Mouse (Mus musculus) activated CD4-positive, CD25-positive, alpha-beta regulatory T cell, adult 4 months (primary cell): Measurements from ENCODE around the gene Zmynd11. TPM values are rescaled to one million over a fixed set of nuclear protein-coding genes. Genes with fewer than 3 reads are reported as not detected.

Experiments
- ATAC-seq: one replicate; pipeline ENCODE4 v1.8.0; 2017
- polyA plus RNA-seq, 2 experiments: library from polyadenylated mRNA; unstranded; fragments of 100-300 nt; shearing (Covaris generic); gene quantifications; one replicate each; pipeline ENCODE4 v1.2.1; 2017

Gene Zmynd11
- polyA plus RNA-seq, 2 experiments from 2014 or later: 40.8 to 42.5 TPM

DNA sequence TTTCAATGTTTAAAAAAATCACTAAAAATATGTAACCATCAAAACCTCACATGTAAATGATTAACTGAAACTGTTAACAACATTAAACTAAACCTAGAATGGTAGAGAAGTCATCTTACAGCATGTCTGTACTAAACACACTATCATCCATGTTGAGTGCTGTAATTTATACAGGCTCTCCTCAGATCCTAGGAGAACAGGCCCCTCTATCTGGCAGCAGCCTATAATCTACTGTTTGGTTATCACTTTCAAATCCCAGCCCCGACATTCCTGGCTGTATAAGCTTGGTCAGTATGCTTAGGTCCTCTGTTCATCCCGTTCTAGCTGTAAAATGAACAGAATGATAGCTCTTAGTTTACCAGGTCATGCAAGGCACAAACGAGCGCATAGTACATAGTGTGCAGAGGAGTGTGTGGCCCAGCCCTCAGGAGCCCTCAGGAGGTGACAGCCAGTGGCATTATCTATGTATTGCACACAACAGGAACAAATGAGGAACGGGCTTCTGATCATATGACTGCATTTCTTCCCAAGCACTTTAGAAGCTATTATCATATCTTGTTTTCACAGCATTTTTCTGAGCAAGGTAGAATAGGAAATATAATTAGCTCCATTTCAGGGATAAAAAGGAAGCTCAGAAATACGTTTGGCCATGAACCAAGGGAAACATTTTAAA lies 51.5 kb downstream of the Zmynd11 start:
- ATAC-seq: no peak

DNA sequence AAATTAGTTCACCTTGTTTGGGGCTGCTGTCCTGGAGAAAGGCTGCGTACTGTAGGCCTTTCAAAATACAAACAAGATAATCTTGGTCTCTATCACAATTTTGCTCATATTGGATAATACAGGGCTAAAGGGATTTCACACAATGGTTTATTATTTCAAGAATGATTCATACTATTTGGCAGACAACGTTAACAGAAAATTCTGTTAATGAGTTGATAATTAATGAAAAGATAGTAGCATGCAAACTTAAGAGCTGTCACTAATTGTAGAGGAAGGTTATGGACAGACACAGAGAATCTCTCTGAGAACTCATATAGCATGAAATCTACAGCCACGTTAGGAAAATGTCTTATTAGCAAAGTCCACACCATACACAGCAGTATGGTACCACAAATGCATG lies 52.2 kb downstream of the Zmynd11 start:
- no peak for ATAC-seq

DNA sequence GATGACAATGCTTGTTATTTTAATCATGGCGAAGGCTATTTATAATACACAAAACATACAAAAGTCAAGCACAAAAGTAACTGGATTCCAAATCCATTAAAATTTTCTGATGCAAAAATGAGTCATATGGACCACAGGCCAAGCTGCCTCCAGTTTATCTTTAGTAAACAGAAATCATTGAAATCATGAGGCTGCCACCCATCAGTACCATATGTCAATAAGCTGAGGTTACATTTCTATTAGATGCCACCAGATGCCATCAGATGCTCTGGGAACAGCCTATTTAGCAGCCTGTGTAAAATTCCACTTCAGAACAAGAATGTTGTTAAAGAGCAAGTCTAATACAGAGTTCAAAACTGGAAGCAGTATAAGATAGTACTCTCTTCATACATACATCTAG lies 52.7 kb downstream of the Zmynd11 start:
- ATAC-seq: no peak

DNA sequence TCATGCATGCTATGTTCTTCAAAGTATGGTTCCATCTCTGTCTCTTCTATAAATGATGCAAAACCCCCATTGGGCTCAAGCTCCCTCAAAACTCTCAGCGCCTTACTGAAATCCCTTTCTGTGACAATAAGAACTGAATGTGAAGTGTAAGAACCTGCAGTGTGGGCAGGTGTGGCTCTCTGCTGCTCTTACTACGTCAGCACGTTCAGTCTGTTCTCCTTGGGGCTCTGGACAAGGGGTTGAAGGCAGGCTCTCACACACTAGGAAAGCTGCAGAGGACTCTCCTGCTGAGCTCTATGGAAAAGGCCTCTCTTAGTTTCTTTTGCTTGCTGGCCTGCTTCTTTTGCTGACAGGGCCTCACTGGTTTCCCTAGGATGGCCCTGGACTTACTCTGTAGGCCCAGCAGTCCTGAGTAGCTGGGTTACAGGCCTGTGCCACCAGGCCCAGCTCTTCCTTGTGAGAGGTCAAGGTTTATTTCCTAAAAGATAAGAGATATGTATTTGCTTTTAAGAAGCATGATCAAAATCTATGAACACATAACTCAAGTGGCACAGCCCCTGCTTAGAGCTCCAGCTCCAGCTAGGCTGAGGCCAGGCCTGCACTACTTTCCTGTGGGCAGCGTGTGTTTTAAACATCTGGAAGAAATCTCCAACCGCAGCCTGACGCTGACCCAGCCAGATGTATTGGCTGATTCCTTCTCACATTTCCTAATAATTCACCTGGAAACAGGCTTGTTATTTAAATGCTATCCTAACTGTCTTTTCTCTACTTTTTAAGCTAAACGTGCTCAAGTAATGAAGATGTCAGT lies 56.5 kb downstream of the Zmynd11 start:
- ATAC-seq: no peak

DNA sequence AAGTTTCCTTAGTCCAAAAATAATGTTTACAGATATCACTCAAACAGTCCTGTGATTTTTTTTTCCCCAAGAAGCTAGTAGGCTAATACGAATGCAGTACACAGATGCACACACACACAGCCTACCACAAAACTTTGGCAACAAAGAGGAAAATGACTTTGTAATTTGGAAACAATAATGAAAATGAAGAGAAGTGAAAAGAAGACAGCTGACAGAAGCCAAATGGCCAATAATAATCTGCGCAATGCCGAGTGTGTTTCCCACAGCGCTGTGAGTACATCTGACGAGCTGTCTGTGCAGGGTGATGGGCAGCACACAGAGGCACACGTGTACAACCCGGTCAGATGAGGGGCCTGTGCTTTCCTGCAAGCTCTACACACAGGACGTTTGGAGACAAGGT lies 58.4 kb downstream of the Zmynd11 start:
- ATAC-seq: no peak

DNA sequence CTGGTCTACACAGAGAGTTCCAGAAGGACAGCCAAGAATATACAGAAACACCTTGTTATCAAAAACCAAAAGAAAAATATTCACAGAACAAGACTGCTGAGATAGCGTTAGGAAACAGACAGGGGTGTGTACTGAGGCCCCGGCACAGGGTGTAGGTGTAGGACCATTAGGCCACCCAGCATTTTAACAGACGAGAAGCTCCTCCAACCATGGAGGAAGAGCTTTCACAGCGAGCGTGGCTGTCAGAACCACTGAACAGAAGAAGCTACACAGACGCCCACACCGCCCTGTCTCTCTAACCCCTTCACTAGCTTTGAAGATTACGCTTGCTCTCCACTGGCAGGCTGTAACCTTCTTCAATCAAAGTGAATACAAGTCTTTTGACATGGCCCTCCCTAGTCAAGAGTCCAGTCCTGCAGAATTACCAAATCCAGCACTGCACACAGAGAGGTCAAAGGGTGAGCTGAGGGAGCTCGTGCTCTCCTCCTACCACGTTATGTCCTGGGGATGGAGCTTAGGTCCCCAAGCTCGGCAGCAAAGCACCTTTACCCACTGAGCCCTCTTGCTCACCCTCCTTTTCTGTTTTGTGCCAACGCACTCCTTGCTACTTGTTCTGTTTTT lies 62.4 kb downstream of the Zmynd11 start:
- no peak for ATAC-seq

DNA sequence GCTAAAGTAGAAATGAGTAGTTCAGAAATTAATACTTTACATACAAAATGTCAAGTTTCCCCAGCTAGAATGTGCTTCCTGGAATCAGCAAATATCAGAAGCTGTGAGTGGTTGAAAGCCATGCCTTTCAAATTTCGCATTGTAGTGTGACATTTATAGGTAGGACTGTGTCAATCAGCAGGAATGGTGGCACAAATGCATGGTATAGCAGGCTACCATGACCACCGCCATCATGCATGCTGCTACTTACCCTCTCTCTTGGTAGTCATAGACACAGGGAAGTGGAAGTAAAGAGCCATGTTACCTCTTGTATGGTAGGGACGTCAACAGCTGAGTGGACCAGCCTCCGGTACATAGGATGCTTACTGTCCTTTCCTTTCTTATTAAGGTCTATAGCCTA lies 67.8 kb downstream of the Zmynd11 start:
- no peak for ATAC-seq

DNA sequence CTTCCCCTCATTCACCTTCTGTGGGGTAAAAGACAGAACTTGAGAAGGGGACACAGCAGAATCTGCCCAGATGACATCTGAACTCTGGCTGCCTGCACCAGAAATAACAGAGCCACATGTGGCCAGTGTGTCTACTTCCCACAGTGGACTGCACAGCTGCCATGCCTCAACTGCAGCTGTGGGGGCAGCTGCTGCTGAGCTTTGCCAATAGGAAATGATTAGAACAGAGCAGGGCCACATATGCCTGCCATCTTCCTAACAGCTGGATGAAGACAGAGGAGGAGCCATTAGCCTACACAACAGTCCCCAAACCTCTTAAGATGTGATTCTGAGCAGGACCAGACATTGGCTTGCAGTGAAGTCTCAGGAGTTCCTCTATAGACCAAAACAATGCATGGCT lies 69.3 kb downstream of the Zmynd11 start:
- ATAC-seq: no peak

DNA sequence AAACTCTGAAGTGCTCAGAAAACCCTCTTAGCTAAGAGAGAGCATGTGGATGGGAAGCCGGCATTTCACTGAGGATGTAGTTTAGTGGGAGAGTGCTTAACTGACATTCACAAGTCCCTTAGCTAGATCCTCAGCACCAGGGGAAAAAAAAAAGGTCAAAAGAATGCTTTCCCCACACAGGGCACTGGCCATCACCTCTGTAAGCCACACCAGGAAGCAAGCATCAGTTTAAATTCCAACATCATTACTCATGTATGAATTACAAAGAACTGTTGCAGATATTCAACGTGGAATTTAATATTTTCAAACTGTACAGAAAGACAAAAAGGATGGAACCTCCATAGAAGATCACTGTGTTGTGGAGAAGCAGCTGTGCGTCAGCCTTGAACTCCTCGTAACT lies 69.7 kb downstream of the Zmynd11 start:
- no peak for ATAC-seq

DNA sequence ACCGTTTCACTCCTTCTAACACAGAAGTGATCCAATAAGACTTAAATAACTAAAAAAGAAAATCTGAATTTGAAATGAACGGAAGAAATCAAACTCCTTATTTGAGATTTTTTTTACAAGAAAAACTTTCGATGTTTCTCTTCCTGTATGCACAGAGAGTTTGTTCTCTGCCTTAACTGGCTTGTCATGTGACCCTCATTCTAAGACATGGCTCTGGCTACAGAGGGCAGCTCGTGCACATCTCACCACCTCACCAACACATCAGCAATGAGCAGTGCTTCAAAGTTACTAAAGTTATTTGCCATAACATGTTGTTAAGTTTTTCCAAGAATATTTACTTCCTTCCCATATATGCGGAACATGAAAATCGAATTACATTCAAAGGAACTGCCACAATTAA lies 70.5 kb downstream of the Zmynd11 start:
- no peak for ATAC-seq

DNA sequence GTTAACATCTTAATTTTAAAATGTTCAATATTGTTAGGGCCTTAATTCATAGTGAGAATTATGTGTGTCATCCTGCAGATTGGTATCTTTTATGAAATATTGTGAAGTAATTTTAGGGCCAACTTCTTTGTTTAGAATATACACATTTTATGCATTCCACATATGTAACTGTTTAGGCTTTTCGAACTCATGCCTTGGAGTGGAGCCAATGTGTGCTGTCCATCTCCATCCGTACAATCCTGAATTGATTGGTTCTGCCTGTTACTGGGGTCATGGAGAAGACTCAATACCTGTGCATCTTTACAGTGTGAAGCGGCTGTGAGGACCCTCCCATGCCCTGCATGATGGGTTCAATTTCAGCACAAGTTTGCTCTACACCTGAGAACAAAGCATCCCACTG lies 72.3 kb downstream of the Zmynd11 start:
- no peak for ATAC-seq

DNA sequence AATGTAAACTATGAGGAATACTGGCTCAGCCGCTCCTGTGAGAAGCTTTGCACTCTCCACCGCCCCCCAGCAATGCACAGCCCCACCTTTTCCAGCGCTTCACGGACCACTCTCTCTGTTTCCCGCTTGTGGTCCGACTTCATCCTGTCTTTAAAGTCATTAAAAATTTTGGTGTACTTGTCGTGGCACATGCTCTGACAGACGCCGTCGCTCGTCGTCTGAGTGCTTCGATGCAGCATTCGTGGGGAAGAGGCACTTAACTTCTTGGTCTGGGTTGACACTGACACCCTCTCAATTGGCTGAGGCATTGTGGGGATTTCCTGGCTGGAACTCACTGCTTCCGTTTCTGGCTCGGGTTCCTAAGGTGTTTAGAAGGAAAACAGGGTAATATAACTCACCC lies 75.8 kb downstream of the Zmynd11 start:
- ATAC-seq: no peak

DNA sequence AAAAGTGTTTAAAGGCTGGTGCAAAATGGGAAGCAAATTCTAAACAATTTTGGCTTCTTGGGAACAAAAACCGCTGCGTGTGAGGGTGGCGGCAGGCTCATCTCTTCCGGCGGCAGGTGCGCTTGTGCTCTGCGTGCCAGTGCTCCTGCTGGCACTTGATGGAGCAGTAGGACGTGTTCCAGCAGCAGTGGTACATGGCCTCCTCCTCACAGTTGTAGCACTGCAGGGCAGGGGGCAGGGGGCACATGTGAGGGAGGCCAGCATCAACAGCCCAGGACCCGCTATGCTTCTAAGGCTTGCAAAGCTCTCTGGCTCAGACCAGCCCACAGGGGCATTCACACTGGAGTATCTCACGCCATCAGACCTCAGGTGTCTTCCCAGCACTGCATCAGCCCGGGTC lies 78.4 kb downstream of the Zmynd11 start:
- ATAC-seq: no peak

DNA sequence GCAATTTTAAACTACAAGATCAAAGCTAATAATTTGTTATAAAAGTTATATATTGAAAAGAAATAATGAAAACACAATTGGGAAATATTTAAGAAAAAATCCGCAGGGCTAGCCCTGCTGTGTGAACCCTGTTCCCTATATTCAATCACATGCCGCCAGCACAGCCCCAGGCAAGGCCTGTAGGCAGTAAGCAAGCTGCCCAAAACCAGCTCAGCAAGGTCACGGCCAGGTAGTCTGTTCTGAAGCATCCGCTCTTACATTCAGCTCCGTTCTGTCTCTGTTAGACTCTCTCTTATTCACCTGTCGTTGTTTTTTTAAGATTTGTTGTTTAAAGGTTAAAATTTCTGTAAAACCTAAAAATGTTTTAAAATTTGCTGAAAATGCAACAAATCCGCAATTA lies 78.9 kb downstream of the Zmynd11 start:
- no peak for ATAC-seq

DNA sequence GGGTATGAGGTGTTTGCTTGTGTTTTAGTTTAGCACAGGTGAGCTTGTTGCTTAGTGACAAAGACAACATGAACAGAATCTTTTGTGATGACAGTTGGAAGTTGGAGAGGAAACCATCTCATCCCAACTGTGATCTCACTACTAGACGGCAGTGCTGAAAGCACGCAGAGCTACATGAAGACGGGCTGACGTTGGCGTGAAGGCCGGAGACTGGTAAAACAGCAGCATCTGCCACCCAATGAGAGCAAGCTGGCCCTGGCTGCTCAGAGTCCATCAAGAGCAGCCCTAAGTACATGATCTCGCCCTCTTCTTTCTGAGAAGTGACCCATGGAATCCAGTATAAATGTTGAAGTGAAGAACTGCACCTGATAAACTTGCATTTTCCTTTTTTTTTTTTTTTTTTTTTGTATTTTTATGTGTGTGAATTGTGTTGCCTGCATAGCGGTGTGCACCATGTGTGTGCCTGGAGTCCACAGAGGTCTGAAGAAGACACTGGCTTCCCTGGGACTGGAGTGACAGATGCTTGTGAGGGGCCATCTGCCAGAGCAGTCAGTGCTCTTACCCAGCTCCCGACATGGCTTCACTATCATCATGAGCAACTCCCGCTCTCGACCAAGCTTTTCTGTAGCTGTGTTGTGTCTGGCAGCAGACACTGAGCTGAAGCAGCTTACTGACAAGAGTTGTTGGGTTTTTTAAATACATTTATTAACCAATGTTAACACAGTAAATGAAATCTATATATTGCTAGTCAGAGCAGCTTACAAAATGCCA lies 80.8 kb downstream of the Zmynd11 start:
- no peak for ATAC-seq

DNA sequence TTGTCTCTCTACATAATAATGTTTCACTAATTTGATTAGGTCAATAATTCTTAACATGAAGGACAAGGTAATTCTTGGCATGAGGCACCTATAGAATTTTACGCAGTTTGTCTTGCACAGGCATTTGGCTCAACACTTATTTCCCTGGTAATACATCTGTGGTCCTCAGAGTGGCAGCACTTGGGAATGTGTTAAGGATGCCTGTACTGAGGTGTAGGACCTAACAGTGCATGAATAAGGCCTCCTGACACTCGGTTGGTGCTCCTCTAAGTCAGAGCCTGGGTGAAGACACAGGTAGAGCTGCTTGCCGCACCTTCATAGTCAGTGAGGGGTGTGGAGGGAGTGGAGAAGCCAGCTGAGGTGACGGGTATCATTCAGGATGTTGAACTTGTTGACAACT lies 81.8 kb downstream of the Zmynd11 start:
- no peak for ATAC-seq

DNA sequence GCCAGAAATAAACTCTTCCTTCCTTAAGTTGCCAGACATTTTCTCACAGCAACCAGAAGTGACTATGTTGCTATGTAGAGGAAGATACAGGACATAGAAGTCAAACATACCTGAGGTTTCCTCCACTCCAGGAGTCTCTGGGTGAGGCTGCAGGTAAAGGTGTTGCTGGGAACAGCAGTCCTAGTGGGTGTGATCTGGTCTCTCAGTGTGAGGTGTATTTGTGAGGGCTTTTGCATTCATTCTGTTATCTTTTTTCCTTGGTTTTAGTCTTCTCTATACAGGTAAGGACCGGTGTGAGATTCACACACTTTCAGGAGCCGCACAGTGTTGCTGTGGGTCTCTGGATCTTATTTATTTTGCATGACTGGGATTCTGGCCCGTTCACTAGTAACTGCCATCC lies 83.6 kb downstream of the Zmynd11 start:
- ATAC-seq: no peak

DNA sequence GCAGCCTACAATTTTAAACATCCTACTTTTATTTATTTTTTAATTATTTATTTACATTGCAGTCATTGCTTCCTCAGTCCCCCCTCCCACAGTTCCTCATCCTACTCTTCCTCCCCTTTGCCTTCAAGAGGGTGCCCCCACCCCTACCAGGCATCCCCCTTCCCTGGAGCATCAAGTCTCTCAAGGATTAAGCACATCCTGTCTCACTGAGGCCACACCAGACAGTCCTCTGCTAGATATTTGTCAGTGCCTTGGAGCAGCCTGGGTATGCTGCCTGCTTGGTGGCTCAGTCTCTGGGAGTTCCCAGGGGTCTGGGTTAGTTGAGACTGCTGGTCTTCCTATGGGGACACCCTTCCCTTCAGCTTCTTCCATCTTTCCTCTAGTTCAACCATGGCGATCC lies 91.0 kb downstream of the Zmynd11 start:
- no peak for ATAC-seq

DNA sequence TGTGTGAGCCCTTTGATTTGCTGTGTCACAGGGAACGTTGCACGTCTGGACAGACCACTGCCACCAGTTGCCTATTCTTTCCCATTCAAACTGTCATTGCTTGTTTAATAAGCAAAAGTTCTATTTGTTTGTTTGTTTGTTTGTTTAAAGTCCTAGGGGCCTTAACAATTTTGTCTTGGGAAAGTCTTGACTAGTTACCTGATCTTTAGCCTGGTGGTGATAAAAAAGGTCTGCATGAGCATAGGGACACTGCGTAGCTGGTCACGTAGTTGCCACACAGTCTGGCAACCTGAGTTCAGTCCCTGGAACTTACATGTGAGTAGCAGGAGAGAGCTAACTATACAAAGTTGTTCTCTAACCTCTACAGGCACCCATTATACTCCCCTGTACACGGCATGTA lies 95.9 kb downstream of the Zmynd11 start:
- ATAC-seq: no peak

DNA sequence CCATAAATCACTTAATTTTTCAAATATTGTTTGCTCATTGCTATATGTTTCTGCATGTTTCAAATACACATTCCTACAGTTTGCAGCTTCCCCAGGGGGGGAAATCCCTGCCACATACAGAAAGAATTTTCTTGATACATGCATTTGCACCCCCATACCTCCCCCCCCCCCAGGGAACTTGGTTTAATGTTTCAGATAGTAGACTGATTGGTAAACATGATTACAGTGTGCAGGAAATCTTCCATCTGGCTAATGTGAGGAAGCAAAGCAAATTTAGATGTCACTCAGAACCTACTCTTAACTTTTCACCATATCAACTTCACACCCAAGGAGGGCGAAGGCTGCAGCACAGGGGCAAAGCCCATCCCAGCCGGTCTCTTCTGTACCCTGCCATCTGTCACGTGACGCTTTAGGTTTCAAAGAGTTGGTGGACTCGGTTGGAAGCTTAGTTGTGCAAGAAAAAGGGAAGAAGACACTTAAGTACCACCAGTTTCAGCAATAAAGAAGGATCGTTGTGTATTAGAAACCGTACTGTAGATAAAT lies 97.1 kb downstream of the Zmynd11 start:
- no peak for ATAC-seq

DNA sequence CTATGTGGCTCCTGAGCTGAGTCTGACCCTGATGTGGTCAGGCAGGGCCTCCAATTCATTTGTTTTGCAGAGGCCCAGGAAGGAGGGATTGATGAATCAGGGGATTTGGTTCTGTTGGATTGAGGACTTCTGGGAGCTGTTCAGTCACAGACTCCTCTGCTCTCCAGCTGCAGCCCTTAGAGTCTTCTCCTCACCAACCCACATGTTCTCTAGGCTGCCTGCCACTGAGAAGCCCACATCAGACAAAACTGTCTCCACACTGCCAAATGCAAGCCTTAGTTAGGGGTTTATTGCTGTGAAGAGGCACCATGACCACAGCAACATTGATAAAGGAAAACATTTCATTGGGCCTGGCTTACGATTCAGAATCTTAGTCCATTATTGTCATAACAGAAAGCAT lies 101.5 kb downstream of the Zmynd11 start:
- ATAC-seq: no peak

DNA sequence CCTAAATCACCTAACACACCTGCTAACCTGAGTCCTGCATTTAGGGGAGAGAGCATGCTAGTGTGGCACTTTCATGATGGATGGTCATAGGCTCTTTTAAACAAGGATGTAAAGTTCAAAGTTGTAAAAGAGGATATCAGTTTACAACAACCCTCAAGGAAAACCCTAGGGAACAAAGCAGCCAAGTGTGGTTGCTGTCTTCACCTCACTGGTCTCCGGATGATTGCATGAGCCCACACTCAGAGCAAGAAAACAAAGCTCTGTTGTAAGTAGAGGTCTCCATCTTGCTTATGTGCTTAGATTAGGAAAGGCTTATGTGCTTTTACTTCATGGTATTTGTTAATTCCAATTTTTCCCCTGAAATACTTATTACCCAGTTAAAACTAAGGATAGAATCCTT lies 104.4 kb downstream of the Zmynd11 start:
- ATAC-seq: no peak

DNA sequence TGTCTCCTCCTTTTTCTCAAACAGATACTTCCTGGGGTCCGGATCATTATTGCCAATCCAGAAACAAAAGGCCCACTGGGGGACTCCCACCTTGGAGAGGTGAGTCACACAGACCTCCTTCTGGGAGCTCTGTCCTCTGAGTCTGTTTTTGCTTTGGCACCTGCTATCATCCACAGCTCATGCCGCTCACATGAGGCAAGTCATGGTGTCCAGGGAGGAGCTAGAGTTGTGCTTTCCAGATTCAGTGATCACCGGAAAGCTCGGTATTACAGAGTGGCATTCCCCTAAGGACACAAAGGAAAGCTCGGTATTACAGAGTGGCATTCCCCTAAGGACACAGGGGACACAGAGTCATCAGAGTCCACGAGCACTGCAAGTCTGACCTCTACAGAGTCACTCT lies 108.5 kb downstream of the Zmynd11 start:
- ATAC-seq: no peak
